20 mouse cellular contexts compared by ENCODE assay signal in genomic region chr3:88567892-88568291, GRCm38 (mm10). TPM values are rescaled to one million over a fixed set of nuclear protein-coding genes. Genes with fewer than 3 reads are reported as not detected.
DNase-seq lines count a peak whose midpoint lies in the region; ATAC-seq and TF ChIP-seq lines count a peak whose summit lies in the region.
"Had no signal": no experiment of that assay in that cellular context is flagged by ENCODE, and none has a peak within 500 bp of the region (broad histone marks: within the 10 kb centered on the region; RNA-seq: fewer than 3 reads in every experiment).

No protein-coding gene starts in this region.

- ATAC-seq in liver, embryonic 15.5 days (ENCODE audit: insufficient read depth), result no peak
- ATAC-seq: CD4-positive, CD25-positive, alpha-beta regulatory T cell, adult 4 months; forebrain, postnatal 0 days; Patski had no signal

- no peak for TF ChIP-seq CTCF in liver, adult 2 months (IDR thresholded peaks at IDR 0.05; ENCODE audit: low read depth, low read length)

- H3K79me2 ChIP-seq in liver, adult 2 months (ENCODE audit: control insufficient read depth, insufficient read depth, low read length), result no peaks in the 10 kb centered on the region

- peaks cover 36% of the 10 kb centered on the region for H3K4me1 ChIP-seq in liver, adult 2 months (ENCODE audit: control insufficient read depth, insufficient read depth, low read length)
- peaks cover 0 to 28% of the 10 kb centered on the region in 2 experiments; a peak in 3 of 4 replicates for H3K4me1 ChIP-seq in ES-E14 (ENCODE audit: control insufficient read depth in 2 of 2, insufficient read depth in 2 of 2, low read length in 2 of 2, poor library complexity in 1 of 2)
- peaks cover 24% of the 10 kb centered on the region for H3K4me1 ChIP-seq in liver, embryonic 15.5 days (replicated peaks)
- H3K4me1 ChIP-seq: limb, embryonic 10.5 days; lung, embryonic 15.5 days had no signal

- peak overlapping the region; percentile 70 for H3K27ac ChIP-seq in liver, adult 2 months (replicated peaks; ENCODE audit: insufficient read depth, low read depth, low read length)
- H3K27ac ChIP-seq in ES-E14 (ENCODE audit: insufficient read depth, low read depth, low read length, poor library complexity, severe bottlenecking), result peak overlapping the region; percentile 95
- H3K27ac ChIP-seq in liver, embryonic 15.5 days (replicated peaks), result peak overlapping the region; percentile 67
- H3K27ac ChIP-seq: hindbrain, embryonic 14.5 days; limb, embryonic 10.5 days; lung, embryonic 15.5 days had no signal

- H3K9me3 ChIP-seq in ES-E14 (ENCODE audit: control insufficient read depth, insufficient read depth, low read depth, low read length), result no peaks in the 10 kb centered on the region
- no peaks in the 10 kb centered on the region for H3K9me3 ChIP-seq in liver, embryonic 15.5 days (replicated peaks)
- H3K9me3 ChIP-seq: limb, embryonic 10.5 days; lung, embryonic 15.5 days had no signal

- no peak overlapping the region for H3K4me2 ChIP-seq in liver, embryonic 15.5 days
- H3K4me2 ChIP-seq: hindbrain, embryonic 14.5 days; lung, embryonic 15.5 days had no signal

- no peaks in the 10 kb centered on the region for H3K27me3 ChIP-seq in liver, adult 2 months (ENCODE audit: control insufficient read depth, insufficient read depth, low read length)
- no peaks in the 10 kb centered on the region for H3K27me3 ChIP-seq in liver, embryonic 15.5 days
- H3K27me3 ChIP-seq: lung, embryonic 15.5 days; Patski had no signal

- no peak for TF ChIP-seq POLR2A in liver, adult 2 months (IDR thresholded peaks at IDR 0.05; ENCODE audit: extremely low read depth, insufficient read depth, low read length)

- peak; percentile 77 for DNase-seq in liver, adult 2 months (ENCODE audit: extremely low read depth, low read depth, low spot score)
- no peak for DNase-seq in liver
- DNase-seq in ES-E14 (ENCODE audit: low read depth, low spot score), result no peak
- DNase-seq in adipocyte (ENCODE audit: low spot score), result peak; percentile 64
- DNase-seq in cerebellum, adult 18-20 months, result no peak
- DNase-seq in retina, embryonic 14.5 days (ENCODE audit: low spot score), result no peak
- DNase-seq: cerebellum, adult 9-11 months; forebrain, postnatal 0 days; gastrocnemius, postnatal 10 days; kidney, adult 11 months; kidney, postnatal 10 days; thymus, adult 2 months had no signal

- in situ Hi-C loops in ES-E14 (cut with MboI; ENCODE audit: low sequenced_read_pairs in 2 of 2, unreplicated experiment in 2 of 2), result no loop called here

- H3K9ac ChIP-seq in liver, adult 2 months (ENCODE audit: low read depth, low read length), result no peak overlapping the region
- peak overlapping the region; percentile 76 for H3K9ac ChIP-seq in ES-E14 (ENCODE audit: insufficient read depth, low read depth, low read length, poor library complexity, severe bottlenecking)
- H3K9ac ChIP-seq in liver, embryonic 15.5 days, result no peak overlapping the region
- H3K9ac ChIP-seq: forebrain, postnatal 0 days; hindbrain, embryonic 14.5 days; lung, embryonic 15.5 days had no signal

- no peak overlapping the region for H3K4me3 ChIP-seq in liver, adult 2 months (ENCODE audit: insufficient read depth, low read depth, low read length)
- peak overlapping the region in 1 of 2 experiments; percentile 63; a peak in 2 of 4 replicates for H3K4me3 ChIP-seq in ES-E14 (ENCODE audit: insufficient read depth in 1 of 2, low read depth in 1 of 2, low read length in 2 of 2, poor library complexity in 1 of 2, severe bottlenecking in 1 of 2)
- H3K4me3 ChIP-seq in liver, embryonic 15.5 days (replicated peaks), result no peak overlapping the region
- H3K4me3 ChIP-seq: limb, embryonic 10.5 days; lung, embryonic 15.5 days had no signal

- 37% methylated on average over 6 of the region's 6 CpGs for WGBS in liver, adult 2 months
- 78% methylated on average over 6 of the region's 6 CpGs for WGBS in liver, embryonic 15.5 days (ENCODE audit: insufficient replicate concordance)

- peaks cover 8% of the 10 kb centered on the region for H3K36me3 ChIP-seq in liver, adult 2 months (ENCODE audit: control insufficient read depth, insufficient read depth, low read length)
- peaks cover 62% of the 10 kb centered on the region for H3K36me3 ChIP-seq in ES-E14 (ENCODE audit: control insufficient read depth, insufficient read depth, low read length, poor library complexity, severe bottlenecking)
- peaks cover 69% of the 10 kb centered on the region for H3K36me3 ChIP-seq in liver, embryonic 15.5 days (replicated peaks)

TF ChIP-seq in ES-E14, 5 proteins besides CTCF, POLR2A, EP300 and RAD21:
- TF ChIP-seq ZNF384 (IDR thresholded peaks at IDR 0.05; ENCODE audit: low read depth, low read length) (no peak), MAFK (IDR thresholded peaks at IDR 0.05; ENCODE audit: insufficient read depth, low read depth, low read length) (no peak), CHD2 (IDR thresholded peaks at IDR 0.05; ENCODE audit: low read depth, low read length) (no peak), HCFC1 (IDR thresholded peaks at IDR 0.05; ENCODE audit: borderline replicate concordance, insufficient read depth, low read length) (no peak), ZC3H11A (IDR thresholded peaks at IDR 0.05; ENCODE audit: borderline replicate concordance, low read depth, low read length) (no peak)
TF ChIP-seq in ES-E14: peak in this region for 0.

RNA-seq across cellular contexts. Expression of gene Ssr2, which starts 7.8 kb away (rescaled TPM):
- total RNA-seq in liver, adult 2 months (2014; rRNA removed), result 90.0 and 110 TPM in 2 replicates
- 155 and 176 TPM in 2 replicates for polyA plus RNA-seq in liver, adult 2 months (2012; rRNA removed)
- total RNA-seq in ES-E14 (2012; rRNA removed), result 827 and 1,221 TPM in 2 replicates
- polyA plus RNA-seq in liver, embryonic 15.5 days (2015; fragmentation: Nextera tagmentation; extraction: Ambion mirVana), result 190 and 206 TPM in 2 replicates

RNA-seq across cellular contexts. Expression of gene Ubqln4, which starts 14.3 kb away (rescaled TPM):
- 8.3 and 14.2 TPM in 2 replicates for total RNA-seq in liver, adult 2 months (2014; rRNA removed)
- 41.1 and 42.8 TPM in 2 replicates for polyA plus RNA-seq in liver, adult 2 months (2012; rRNA removed)
- total RNA-seq in ES-E14 (2012; rRNA removed), result 103 and 135 TPM in 2 replicates
- 19.8 and 20.4 TPM in 2 replicates for polyA plus RNA-seq in liver, embryonic 15.5 days (2015; fragmentation: Nextera tagmentation; extraction: Ambion mirVana)

RNA-seq across cellular contexts. Expression of gene Lamtor2, which starts 15.0 kb away (rescaled TPM):
- total RNA-seq in liver, adult 2 months (2014; rRNA removed), result 104 and 125 TPM in 2 replicates
- 201 and 204 TPM in 2 replicates for polyA plus RNA-seq in liver, adult 2 months (2012; rRNA removed)
- total RNA-seq in ES-E14 (2012; rRNA removed), result 108 and 112 TPM in 2 replicates
- polyA plus RNA-seq in liver, embryonic 15.5 days (2015; fragmentation: Nextera tagmentation; extraction: Ambion mirVana), result 104 and 112 TPM in 2 replicates

RNA-seq across cellular contexts. Expression of gene Rab25, which starts 19.8 kb away (rescaled TPM):
- total RNA-seq in liver, adult 2 months (2014; rRNA removed), result 0.18 and 0.20 TPM in 2 replicates
- 0.32 and 0.46 TPM in 2 replicates for polyA plus RNA-seq in liver, adult 2 months (2012; rRNA removed)
- total RNA-seq in ES-E14 (2012; rRNA removed), result 2.1 and 4.0 TPM in 2 replicates
- 0.53 TPM in 1 of 2 replicates, not detected in the other for polyA plus RNA-seq in liver, embryonic 15.5 days (2015; fragmentation: Nextera tagmentation; extraction: Ambion mirVana)
- total RNA-seq: forebrain, postnatal 0 days; gastrocnemius, postnatal 10 days; heart, postnatal 25 days; left cerebral cortex, adult 18-20 months had no signal
- polyA plus RNA-seq: CD4-positive, CD25-positive, alpha-beta regulatory T cell, adult 4 months; forebrain, postnatal 0 days had no signal

RNA-seq across cellular contexts. Expression of gene Mex3a, which starts 35.7 kb away (rescaled TPM):
- total RNA-seq in liver, adult 2 months (2014; rRNA removed), result under 0.01 TPM in 2 replicates
- polyA plus RNA-seq in liver, adult 2 months (2012; rRNA removed), result 0.02 and 0.04 TPM in 2 replicates
- total RNA-seq in ES-E14 (2012; rRNA removed), result 24.9 and 29.8 TPM in 2 replicates
- 0.60 and 0.67 TPM in 2 replicates for polyA plus RNA-seq in liver, embryonic 15.5 days (2015; fragmentation: Nextera tagmentation; extraction: Ambion mirVana)

Comparison
In these comparisons a context has a peak if more than half of its experiments do, and no peak if none do; other contexts are left out.
1. DNase-seq: peak in liver, adult 2 months (single experiment) and adipocyte (single experiment); none in liver (single experiment), ES-E14 (single experiment), cerebellum, adult 18-20 months (0 of 2) and retina, embryonic 14.5 days (single experiment).
2. Peak in every context shown above with its lines, with median percentiles within 50 percentile points of each other: H3K27ac ChIP-seq.